Mouse (Mus musculus) kidney, adult 2 months (tissue): ENCODE results near the gene Kalrn.

Experiments used
- CTCF ChIP-seq: fragments of 200-500 bp; conservative IDR thresholded peaks from 2 replicates; pipeline ENCODE4 v1.5.1; 2011; ENCODE audit warnings: low read depth, mild to moderate bottlenecking, control low read depth, low read length, moderate library complexity, mixed read lengths; ENCODE audit not compliant: insufficient read depth, insufficient read length
- POLR2A ChIP-seq: fragments of 200-500 bp; IDR thresholded peaks from one replicate; pipeline ENCODE4 v1.6.1; 2011; ENCODE audit warnings: low read depth, low read length, control low read depth

DNA sequence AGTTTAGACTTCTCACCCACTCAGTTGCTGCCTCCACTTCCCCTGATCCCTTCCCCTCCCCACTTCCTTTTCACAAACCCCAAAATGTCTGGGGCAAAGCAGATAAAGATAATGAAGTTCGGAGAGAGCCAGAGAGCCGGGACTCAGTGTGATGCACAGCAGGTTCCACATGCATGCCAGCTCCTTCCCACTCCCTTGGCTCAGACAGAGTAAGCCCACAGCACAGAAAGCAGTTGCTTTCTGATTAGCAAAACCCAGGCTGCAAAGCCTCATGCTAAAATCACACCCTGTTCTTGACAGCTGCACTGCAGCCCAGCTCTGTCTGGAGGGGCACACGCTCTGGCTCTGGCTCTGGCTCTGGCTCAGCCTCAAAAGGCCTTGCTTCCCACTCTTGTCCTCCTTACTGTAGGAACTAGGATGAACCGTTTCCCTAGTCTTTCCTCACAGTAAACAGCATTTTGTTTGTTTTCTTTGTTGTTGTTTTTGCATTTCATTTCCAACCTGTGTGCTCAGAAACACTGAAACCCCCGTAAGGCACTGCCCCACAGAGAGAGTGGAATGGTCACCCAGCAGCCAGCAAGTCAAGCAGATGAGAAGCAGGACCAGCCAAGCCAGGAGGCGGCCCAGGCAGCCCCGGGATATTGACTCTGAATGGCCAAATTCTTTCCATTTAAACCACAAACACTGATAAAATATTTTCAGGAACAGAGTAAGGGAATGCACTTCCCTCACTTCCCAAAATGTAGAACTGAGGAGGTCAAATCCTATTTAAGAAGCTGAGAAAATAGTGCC, 230.8 kb downstream of the Kalrn start:
- TF ChIP-seq CTCF (no peak), POLR2A (no peak)
